Mouse (Mus musculus): ENCODE data around the gene Prickle2.

Prickle2 gene

GRCm38 (mm10) chr6:92446662-92447061 is 259.3 kb downstream of the Prickle2 start:
- no peak for DNase-seq (ENCODE audit: low read depth, low spot score)

GRCm38 (mm10) chr6:92441205-92441604 is 264.8 kb downstream of the Prickle2 start:
- peak; percentile 43 for DNase-seq (ENCODE audit: low read depth, low spot score)

GRCm38 (mm10) chr6:92440251-92440650 is 265.7 kb downstream of the Prickle2 start:
- peak; percentile 15 for DNase-seq (ENCODE audit: low read depth, low spot score)

GRCm38 (mm10) chr6:92432146-92432545 is 273.8 kb downstream of the Prickle2 start:
- no peak for DNase-seq (ENCODE audit: low read depth, low spot score)

DNA sequence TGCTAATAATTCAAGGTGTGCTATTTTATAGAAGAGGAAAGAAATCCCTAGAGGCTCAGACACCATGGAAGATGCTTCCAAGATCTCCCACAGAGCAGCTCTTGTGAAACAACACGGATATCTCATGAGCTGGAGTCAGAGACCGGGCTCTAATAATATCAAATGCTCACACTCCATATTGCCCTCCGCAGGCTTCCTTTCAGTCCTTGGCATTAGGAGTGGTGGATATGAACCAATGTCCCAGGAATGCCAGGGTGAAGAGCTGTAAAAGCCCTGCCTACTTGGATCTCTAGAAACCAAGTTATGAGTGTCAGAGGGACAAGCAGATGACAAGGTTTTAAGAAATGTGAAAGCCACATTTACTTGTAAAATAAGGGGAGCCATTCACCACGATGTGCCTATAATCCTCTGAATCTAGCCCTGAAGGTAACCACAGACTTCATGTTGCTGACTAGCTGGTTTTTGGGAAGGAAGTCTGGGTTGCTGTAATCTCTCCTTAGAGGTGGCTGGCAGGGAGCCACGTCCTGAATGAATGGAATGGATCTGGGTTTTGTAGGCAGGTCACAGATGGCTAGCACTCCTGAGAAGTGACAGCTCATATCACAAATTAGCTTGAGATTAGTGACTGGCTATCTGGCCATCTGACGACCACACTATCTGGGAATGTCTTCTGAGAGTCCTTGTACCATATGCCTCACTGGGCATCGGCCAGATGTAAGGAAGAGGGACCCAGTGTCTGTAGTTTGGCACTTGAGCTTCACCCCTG is 278.4 kb downstream of the Prickle2 start:
- no peak for DNase-seq (ENCODE audit: low read depth, low spot score)

- DNase-seq (ENCODE audit: low read depth, low spot score), result no peak
These were observed 280.1 kb downstream of the Prickle2 start for GRCm38 (mm10) chr6:92425901-92426300.

DNA sequence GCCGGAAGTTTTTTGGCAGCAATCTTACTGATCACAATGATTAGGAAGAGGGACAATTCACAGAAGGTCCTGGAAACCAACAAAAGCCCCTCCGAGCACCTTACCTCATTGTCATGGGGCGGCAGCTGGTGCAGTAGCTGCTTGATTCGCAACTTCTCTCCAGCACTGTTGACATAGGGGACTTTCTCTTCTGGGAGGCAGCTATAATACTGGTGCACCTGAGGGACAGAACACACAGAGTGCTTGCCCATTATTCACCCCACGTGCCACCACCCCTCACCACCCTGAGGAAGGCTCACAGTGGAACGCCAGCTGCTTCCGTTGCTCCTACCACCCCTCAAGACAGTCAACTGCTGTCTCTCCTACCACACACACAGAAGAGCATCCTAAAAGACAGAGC is 280.5 kb downstream of the Prickle2 start:
- DNase-seq (ENCODE audit: low read depth, low spot score), result no peak

DNA sequence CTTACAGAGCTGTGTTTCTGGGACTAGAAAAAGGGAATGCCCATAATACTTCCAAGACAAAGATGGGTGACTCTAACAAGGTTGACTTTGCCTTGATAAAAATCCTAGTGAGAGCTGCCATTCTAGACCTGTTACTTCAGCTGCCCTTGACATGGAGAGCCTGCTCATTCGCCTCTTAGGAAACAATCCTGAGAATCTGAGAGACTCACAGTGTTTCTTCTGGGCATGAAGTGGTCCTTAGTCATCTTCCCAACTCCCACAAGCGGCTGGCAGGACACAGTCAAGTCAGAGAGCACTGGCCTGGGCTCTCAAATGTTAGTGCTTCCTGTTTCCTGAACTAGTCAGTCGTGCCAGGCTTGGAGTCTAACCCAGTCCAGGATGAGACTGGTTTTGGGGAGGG is 281.0 kb downstream of the Prickle2 start:
- no peak for DNase-seq (ENCODE audit: low read depth, low spot score)

DNA sequence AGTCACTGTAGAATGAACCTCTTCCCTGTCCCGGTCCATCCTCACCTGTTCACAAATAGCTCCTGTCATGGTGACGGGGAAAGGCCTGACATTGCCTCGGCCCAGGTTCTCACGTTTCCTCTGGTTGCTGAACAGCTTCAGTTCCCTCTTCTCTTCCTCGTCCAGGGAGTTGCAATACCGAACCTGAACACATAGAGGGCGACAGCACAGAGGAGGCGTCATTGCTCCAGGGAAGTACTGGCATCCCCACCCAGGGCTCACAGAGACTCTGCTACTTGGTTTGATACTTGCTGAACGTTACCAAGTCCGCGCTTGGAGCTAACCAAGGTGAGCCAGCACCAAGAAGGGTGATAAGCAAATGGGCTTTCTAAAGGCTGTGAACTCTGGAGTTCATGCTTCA is 283.7 kb downstream of the Prickle2 start:
- peak; percentile 70 for DNase-seq (ENCODE audit: low read depth, low spot score)

DNA sequence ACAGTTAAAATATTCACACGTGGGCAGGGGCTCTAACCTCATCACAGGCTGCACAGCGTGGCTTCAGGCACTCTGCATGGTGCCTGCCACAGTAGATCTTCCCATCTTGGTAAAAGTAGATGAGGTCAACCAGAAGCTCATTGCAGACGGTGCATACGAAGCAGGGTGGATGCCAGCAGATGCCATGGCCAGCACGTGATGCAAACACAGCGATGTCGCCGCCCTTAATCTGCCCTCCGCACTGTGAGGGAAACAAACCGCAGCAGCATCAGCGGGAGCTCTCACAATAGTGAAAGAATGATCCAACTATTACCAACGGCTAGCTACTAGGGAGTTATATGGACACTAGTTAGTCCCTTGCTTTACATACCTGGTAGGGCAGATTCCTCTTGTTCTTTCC is 285.8 kb downstream of the Prickle2 start:
- DNase-seq (ENCODE audit: low read depth, low spot score), result no peak

- DNase-seq (ENCODE audit: low read depth, low spot score), result no peak
These were observed 290.6 kb downstream of the Prickle2 start for GRCm38 (mm10) chr6:92415405-92415755.

GRCm38 (mm10) chr6:92414478-92415404 is 291.2 kb downstream of the Prickle2 start:
- DNase-seq (ENCODE audit: low read depth, low spot score), result no peak

GRCm38 (mm10) chr6:92413982-92414381 is 292.0 kb downstream of the Prickle2 start:
- DNase-seq (ENCODE audit: low read depth, low spot score), result no peak

GRCm38 (mm10) chr6:92409788-92410187 is 296.2 kb downstream of the Prickle2 start:
- no peak for DNase-seq (ENCODE audit: low read depth, low spot score)

DNA sequence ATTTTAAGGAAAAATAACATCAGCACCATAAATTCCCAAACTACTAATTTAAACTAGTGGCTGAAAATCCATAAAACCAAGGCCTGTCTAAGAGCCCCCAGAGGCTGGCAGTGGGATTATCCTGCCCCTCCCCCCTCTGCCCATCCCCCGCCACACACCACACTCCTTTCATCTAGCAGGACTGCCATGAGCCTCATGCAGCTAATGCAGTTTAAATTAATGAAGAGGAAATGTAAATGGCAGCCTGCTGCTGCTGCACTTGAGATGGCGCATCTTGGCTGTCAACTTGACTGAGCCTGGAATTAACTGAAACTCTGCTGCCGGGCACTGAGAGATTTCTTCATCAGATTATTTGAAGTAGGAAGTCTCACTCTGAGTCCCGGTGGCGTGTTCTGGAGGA is 298.7 kb downstream of the Prickle2 start:
- no peak for DNase-seq (ENCODE audit: low read depth, low spot score)

GRCm38 (mm10) chr6:92405571-92405970 is 300.4 kb downstream of the Prickle2 start:
- no peak for DNase-seq (ENCODE audit: low read depth, low spot score)

DNA sequence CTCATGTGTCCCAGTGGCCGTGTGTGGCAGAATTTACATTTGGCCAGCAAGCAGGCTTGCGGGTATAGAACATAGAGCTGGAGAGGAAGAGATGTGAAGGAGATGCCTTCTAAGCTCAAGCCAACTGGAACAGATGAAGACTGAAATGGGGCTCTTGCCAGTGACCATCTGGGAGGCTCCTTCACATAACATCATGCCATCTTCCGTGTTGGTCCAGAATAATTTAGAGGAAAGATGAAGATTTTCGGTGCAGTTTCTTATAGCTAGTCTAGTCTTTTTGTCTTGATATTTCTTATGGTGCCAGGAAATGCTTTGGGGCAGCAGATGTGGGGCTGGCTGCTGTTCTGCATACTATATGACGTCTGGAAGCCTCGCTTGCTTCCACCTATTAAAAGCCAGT is 308.1 kb downstream of the Prickle2 start:
- DNase-seq (ENCODE audit: low read depth, low spot score), result no peak

- no peak for DNase-seq (ENCODE audit: low read depth, low spot score)
These were observed 310.4 kb downstream of the Prickle2 start for GRCm38 (mm10) chr6:92395556-92395955.

DNA sequence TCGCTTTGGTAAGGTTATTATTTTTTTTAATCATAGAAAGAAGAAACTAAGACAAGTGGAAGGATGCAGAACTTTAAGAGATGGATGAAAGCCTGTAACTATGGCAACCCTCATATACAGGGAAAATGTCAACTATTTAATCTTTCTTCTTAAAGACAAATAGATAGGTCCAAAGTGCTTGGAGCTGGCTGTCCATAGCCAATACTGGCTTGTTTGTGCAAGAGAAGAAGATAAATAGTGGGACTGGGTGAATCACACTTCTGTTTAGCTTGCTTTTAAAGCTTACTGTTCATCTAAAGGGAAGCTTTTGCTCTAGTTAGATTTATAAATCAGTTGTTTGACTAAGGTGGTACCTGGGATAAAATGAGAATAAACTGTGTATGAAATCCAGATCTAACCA is 310.8 kb downstream of the Prickle2 start:
- DNase-seq (ENCODE audit: low read depth, low spot score), result no peak

- DNase-seq (ENCODE audit: low read depth, low spot score), result no peak
These were observed 311.3 kb downstream of the Prickle2 start for GRCm38 (mm10) chr6:92394628-92395027.

- no peak for DNase-seq (ENCODE audit: low read depth, low spot score)
These were observed 315.6 kb downstream of the Prickle2 start for GRCm38 (mm10) chr6:92390321-92390720.

- no peak for DNase-seq (ENCODE audit: low read depth, low spot score)
These were observed 317.3 kb downstream of the Prickle2 start for GRCm38 (mm10) chr6:92388681-92389080.

Measured in ZHBTc4 (cell line).